In the genomic region with DNA sequence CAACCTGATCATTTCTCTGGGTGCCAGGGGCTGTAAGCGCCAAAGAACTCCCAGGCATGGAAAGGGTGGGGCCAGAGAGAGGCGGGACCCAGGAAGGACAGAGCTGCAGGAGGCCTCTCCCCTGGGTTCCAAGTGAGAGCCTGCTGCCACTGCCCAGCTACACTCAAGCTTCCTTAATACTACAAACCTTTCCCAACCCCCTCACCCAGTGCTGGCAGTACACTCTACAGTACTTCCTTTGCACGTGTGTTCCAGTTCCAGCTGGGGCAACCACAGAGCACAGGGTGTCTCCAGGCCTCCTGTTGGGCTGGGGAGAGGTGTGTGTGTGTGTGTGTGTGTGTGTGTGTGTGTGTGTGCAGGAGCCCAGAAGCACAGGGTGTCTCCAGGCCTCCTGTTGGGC, we compare ENCODE assay signal across 8 mouse cellular contexts. TPM values are rescaled to one million over a fixed set of nuclear protein-coding genes. Genes with fewer than 3 reads are reported as not detected.
DNase-seq lines count a peak whose midpoint lies in the region; ATAC-seq lines count a peak whose summit lies in the region.

No protein-coding gene starts in this region.

- H3K4me2 ChIP-seq in heart, embryonic 11.5 days: no peak overlapping the region; the same call in 1 of the 2 replicates
- no peak overlapping the region for H3K4me2 ChIP-seq in forebrain, embryonic 13.5 days
- H3K4me2 ChIP-seq in limb, embryonic 12.5 days: peak overlapping the region; percentile 24; the same call in 1 of the 2 replicates
- H3K4me2 ChIP-seq in midbrain, embryonic 12.5 days (replicated peaks): no peak overlapping the region

- no peaks in the 10 kb centered on the region for H3K36me3 ChIP-seq in heart, embryonic 11.5 days (ENCODE audit: control insufficient read depth, insufficient read depth, low read length)
- no peaks in the 10 kb centered on the region for H3K36me3 ChIP-seq in forebrain, embryonic 13.5 days (ENCODE audit: poor library complexity, severe bottlenecking)
- no peaks in the 10 kb centered on the region for H3K36me3 ChIP-seq in limb, embryonic 12.5 days
- H3K36me3 ChIP-seq in midbrain, embryonic 12.5 days: no peaks in the 10 kb centered on the region

- no peaks in the 10 kb centered on the region for H3K9me3 ChIP-seq in heart, embryonic 11.5 days (replicated peaks; ENCODE audit: control insufficient read depth, low read length)
- no peaks in the 10 kb centered on the region for H3K9me3 ChIP-seq in forebrain, embryonic 13.5 days (replicated peaks)
- H3K9me3 ChIP-seq in limb, embryonic 12.5 days: no peaks in the 10 kb centered on the region
- H3K9me3 ChIP-seq in midbrain, embryonic 12.5 days: no peaks in the 10 kb centered on the region

- ATAC-seq in heart, embryonic 11.5 days (replicated peaks; ENCODE audit: insufficient number of reproducible peaks, low FRiP score, low TSS enrichment): no peak
- ATAC-seq in forebrain, embryonic 13.5 days: no peak
- no peak for ATAC-seq in limb, embryonic 12.5 days (ENCODE audit: insufficient number of reproducible peaks, insufficient read depth, low FRiP score, low TSS enrichment, low read depth)
- no peak for ATAC-seq in midbrain, embryonic 12.5 days (ENCODE audit: low FRiP score, low read depth)
- no peak for ATAC-seq in erythroblast, adult 5-6 weeks (replicated peaks; ENCODE audit: low FRiP score, poor library complexity, severe bottlenecking)

- no peak overlapping the region; the same call in 1 of the 2 replicates for H3K9ac ChIP-seq in heart, embryonic 11.5 days (ENCODE audit: low read depth, low read length)
- H3K9ac ChIP-seq in forebrain, embryonic 13.5 days: 0 out of 2 replicates have a peak overlapping the region, but pooled peaks have one; percentile 27
- no peak overlapping the region; the same call in 1 of the 2 replicates for H3K9ac ChIP-seq in limb, embryonic 12.5 days (replicated peaks)
- H3K9ac ChIP-seq in midbrain, embryonic 12.5 days (replicated peaks): peak overlapping the region; percentile 20; the same call in 1 of the 2 replicates

- no peaks in the 10 kb centered on the region for H3K27me3 ChIP-seq in heart, embryonic 11.5 days (ENCODE audit: control insufficient read depth, insufficient read depth, low read length)
- H3K27me3 ChIP-seq in forebrain, embryonic 13.5 days: 0 out of 2 replicates have a peak, but pooled peaks cover 5% of the 10 kb centered on the region
- H3K27me3 ChIP-seq in limb, embryonic 12.5 days: no peaks in the 10 kb centered on the region; the same call in 1 of the 2 replicates
- peaks cover 39% of the 10 kb centered on the region for H3K27me3 ChIP-seq in midbrain, embryonic 12.5 days

- 26% methylated on average over 3 of the region's 3 CpGs for WGBS in heart, embryonic 11.5 days (ENCODE audit: insufficient replicate concordance)
- WGBS in forebrain, embryonic 13.5 days: 47% methylated on average over 3 of the region's 3 CpGs
- WGBS in limb, embryonic 12.5 days: 38% methylated on average over 3 of the region's 3 CpGs
- 53% methylated on average over 3 of the region's 3 CpGs for WGBS in midbrain, embryonic 12.5 days

- DNase-seq in heart, adult 11 months: peak; percentile 95
- DNase-seq in ovary, postnatal 14 days (ENCODE audit: low spot score): no peak
- DNase-seq in gastrocnemius, postnatal 36 days: no peak

- no peak overlapping the region; the same call in 1 of the 2 replicates for H3K27ac ChIP-seq in heart, embryonic 11.5 days (ENCODE audit: low read depth, low read length)
- peak overlapping the region; percentile 74 for H3K27ac ChIP-seq in forebrain, embryonic 13.5 days
- H3K27ac ChIP-seq in limb, embryonic 12.5 days: peak overlapping the region; percentile 86
- H3K27ac ChIP-seq in midbrain, embryonic 12.5 days (replicated peaks): peak overlapping the region; percentile 35

- intact Hi-C loops in gastrocnemius, postnatal 36 days (cut with DNase I): no loop called here

- H3K4me3 ChIP-seq in heart, embryonic 11.5 days (ENCODE audit: low read depth, low read length): no peak overlapping the region
- no peak overlapping the region for H3K4me3 ChIP-seq in forebrain, embryonic 13.5 days
- H3K4me3 ChIP-seq in limb, embryonic 12.5 days (replicated peaks): no peak overlapping the region
- H3K4me3 ChIP-seq in midbrain, embryonic 12.5 days: no peak overlapping the region

- peaks cover 65% of the 10 kb centered on the region for H3K4me1 ChIP-seq in heart, embryonic 11.5 days (ENCODE audit: control insufficient read depth, insufficient read depth, low read length)
- H3K4me1 ChIP-seq in forebrain, embryonic 13.5 days: peaks cover 74% of the 10 kb centered on the region
- H3K4me1 ChIP-seq in limb, embryonic 12.5 days (replicated peaks): peaks cover 92% of the 10 kb centered on the region
- peaks cover 84% of the 10 kb centered on the region for H3K4me1 ChIP-seq in midbrain, embryonic 12.5 days

RNA-seq across cellular contexts. Expression of gene Gse1, which starts 56.8 kb away (rescaled TPM):
- polyA plus RNA-seq in heart, embryonic 11.5 days (2014; fragmentation: Nextera tagmentation; extraction: Ambion mirVana): 12.8 and 12.9 TPM in 2 replicates
- 24.0 and 24.9 TPM in 2 replicates for polyA plus RNA-seq in forebrain, embryonic 13.5 days (2015; fragmentation: Nextera tagmentation; extraction: Ambion mirVana)
- 7.6 and 9.1 TPM in 2 replicates for polyA plus RNA-seq in limb, embryonic 12.5 days (2016; fragmentation: Nextera tagmentation; extraction: Ambion mirVana)
- 26.5 and 28.8 TPM in 2 replicates for polyA plus RNA-seq in midbrain, embryonic 12.5 days (2016; fragmentation: Nextera tagmentation; extraction: Ambion mirVana)
- total RNA-seq in gastrocnemius, postnatal 36 days (2021): 10 to 100 TPM; 28.9 to 30.8 TPM
- 23.2 and 30.0 TPM in 2 replicates for total RNA-seq in erythroblast, adult 5-6 weeks (2015; ENCODE audit: low replicate concordance)
- total RNA-seq in erythroblast, adult 5-6 weeks (2017; ENCODE audit: low replicate concordance): 37.8 and 38.3 TPM in 2 replicates

Comparison
In these comparisons a context has a peak if more than half of its experiments do, and no peak if none do; other contexts are left out.
1. H3K9ac ChIP-seq: peak in forebrain, embryonic 13.5 days (single experiment) and midbrain, embryonic 12.5 days (single experiment); none in heart, embryonic 11.5 days (single experiment) and limb, embryonic 12.5 days (single experiment).